In genomic region chr2:156229171-156229570, GRCm38 (mm10) we compare ENCODE assay signal across 16 mouse cellular contexts.
"Had no signal": no experiment of that assay in that cellular context is flagged by ENCODE, and none has a peak within 500 bp of the region (broad histone marks: within the 10 kb centered on the region; RNA-seq: fewer than 3 reads in every experiment).

No protein-coding gene starts in this region.

- ATAC-seq: hindbrain, postnatal 0 days; intestine, embryonic 16.5 days had no signal

- DNase-seq: gastrocnemius, postnatal 14 days; gastrocnemius, postnatal 36 days; heart, adult 18-20 months; heart, postnatal 14 days; heart, postnatal 36 days; kidney, adult 11 months; kidney, adult 2 months; kidney, adult 9 months; kidney, postnatal 14 days; kidney, postnatal 36 days; layer of hippocampus, adult 9-11 months; layer of hippocampus, postnatal 36 days; liver; liver, embryonic 13.5 days had no signal
